Mouse (Mus musculus): ENCODE measurements around the gene Adamtsl4. TPM values are rescaled to one million over a fixed set of nuclear protein-coding genes. Genes with fewer than 3 reads are reported as not detected.
A peak's percentile ranks its signal among the peaks of the same experiment; 100 is the strongest.
"Not testable (repeated sequence)": the region's sequence is repeated elsewhere in the genome, so short reads cannot be mapped to it uniquely, and the experiment has no call there.

The Adamtsl4 gene
- polyA plus RNA-seq, 1 experiment = 3.1 TPM

DNA sequence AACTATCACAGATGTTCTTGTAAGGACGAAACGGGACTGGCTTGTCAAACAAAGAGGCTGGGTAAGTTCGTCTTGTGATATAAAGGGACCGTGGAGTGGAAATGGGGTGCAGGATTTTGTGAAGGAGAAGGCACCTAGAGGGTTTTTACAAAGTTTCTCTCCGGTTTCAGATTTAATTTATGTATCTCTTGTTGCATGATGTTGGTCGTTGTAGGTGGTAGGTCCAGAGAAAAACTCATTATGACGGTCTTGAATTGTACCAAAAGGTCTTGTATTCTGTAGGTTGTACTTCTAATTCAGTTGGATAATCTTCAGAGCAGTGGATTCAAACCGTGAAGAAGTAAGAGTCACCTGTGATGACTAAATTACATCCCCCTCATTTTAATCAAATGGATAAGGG is 27.8 kb downstream of the Adamtsl4 start:
- peaks cover 78% of the 10 kb centered on the region for H3K79me2 ChIP-seq (ENCODE audit: control insufficient read depth, insufficient read depth)
- H3ac ChIP-seq (ENCODE audit: control insufficient read depth, insufficient read length, low read depth) = peak overlapping the region; percentile 81
- TF ChIP-seq MYOD1 (IDR thresholded peaks at IDR 0.05; ENCODE audit: control insufficient read depth, insufficient read length, low read depth) = no peak
- no peak for TF ChIP-seq CTCF (IDR thresholded peaks at IDR 0.05; ENCODE audit: control insufficient read depth, insufficient read depth, insufficient read length)
- no peak for TF ChIP-seq USF1 (IDR thresholded peaks at IDR 0.05; ENCODE audit: low read depth)
- no peak for TF ChIP-seq MYOG (IDR thresholded peaks at IDR 0.05; ENCODE audit: control insufficient read depth, extremely low read depth, insufficient read length)
- no peak for TF ChIP-seq CEBPB (IDR thresholded peaks at IDR 0.05; ENCODE audit: low read depth)
- TF ChIP-seq FOSL1 (IDR thresholded peaks at IDR 0.05; ENCODE audit: insufficient read depth, low read length, poor library complexity, severe bottlenecking) = no peak
- TF ChIP-seq MAX (IDR thresholded peaks at IDR 0.05) = no peak
- H3K27me3 ChIP-seq (ENCODE audit: control insufficient read depth, insufficient read depth, insufficient read length) = no peaks in the 10 kb centered on the region
- peak overlapping the region; percentile 83 for H3K4me3 ChIP-seq (ENCODE audit: insufficient read depth, poor library complexity, severe bottlenecking)
- peaks cover 46% of the 10 kb centered on the region for H3K36me3 ChIP-seq (ENCODE audit: control insufficient read depth, insufficient read depth)
- H3K79me3 ChIP-seq (ENCODE audit: low read depth) = peaks cover 55% of the 10 kb centered on the region

GRCm38 (mm10) chr3:95658868-95659712 is 28.6 kb downstream of the Adamtsl4 start:
- Histone ChIP-seq H3ac (ENCODE audit: control insufficient read depth, insufficient read length, low read depth) (peak overlapping the region; percentile 81), H3K79me2 (ENCODE audit: control insufficient read depth, insufficient read depth) (peaks cover 69% of the 10 kb centered on the region), H3K79me3 (ENCODE audit: low read depth) (peaks cover 50% of the 10 kb centered on the region), H3K4me3 (ENCODE audit: insufficient read depth, poor library complexity, severe bottlenecking) (peak overlapping the region; percentile 83), H3K27me3 (ENCODE audit: control insufficient read depth, insufficient read depth, insufficient read length) (no peaks in the 10 kb centered on the region), H3K36me3 (ENCODE audit: control insufficient read depth, insufficient read depth) (peaks cover 41% of the 10 kb centered on the region)
- TF ChIP-seq CTCF (IDR thresholded peaks at IDR 0.05; ENCODE audit: control insufficient read depth, insufficient read depth, insufficient read length) = no peak

- Histone ChIP-seq H3K4me3 (ENCODE audit: insufficient read depth, poor library complexity, severe bottlenecking) (peak within 1 kb of the TSS; percentile 83), H3K27me3 (ENCODE audit: control insufficient read depth, insufficient read depth, insufficient read length) (no peaks in the 10 kb centered on the region), H3K79me3 (ENCODE audit: low read depth) (peaks cover 44% of the 10 kb centered on the region), H3K36me3 (ENCODE audit: control insufficient read depth, insufficient read depth) (peaks cover 38% of the 10 kb centered on the region), H3ac (ENCODE audit: control insufficient read depth, insufficient read length, low read depth) (peak within 1 kb of the TSS; percentile 81), H3K79me2 (ENCODE audit: control insufficient read depth, insufficient read depth) (peaks cover 63% of the 10 kb centered on the region)
- TF ChIP-seq MAX (IDR thresholded peaks at IDR 0.05) (peak; percentile 68), MYOD1 (IDR thresholded peaks at IDR 0.05; ENCODE audit: control insufficient read depth, insufficient read length, low read depth) (no peak)
These were observed 29.4 kb downstream of the Adamtsl4 start, which contains the start of gene Mcl1 for GRCm38 (mm10) chr3:95658236-95658867. TSS of gene Mcl1 (plus strand) at chr3:95658788.

GRCm38 (mm10) chr3:95657711-95658110 is 30.0 kb downstream of the Adamtsl4 start:
- H3ac ChIP-seq (ENCODE audit: control insufficient read depth, insufficient read length, low read depth) = no peak overlapping the region
- H3K79me2 ChIP-seq (ENCODE audit: control insufficient read depth, insufficient read depth) = peaks cover 56% of the 10 kb centered on the region
- peaks cover 32% of the 10 kb centered on the region for H3K36me3 ChIP-seq (ENCODE audit: control insufficient read depth, insufficient read depth)
- H3K27me3 ChIP-seq (ENCODE audit: control insufficient read depth, insufficient read depth, insufficient read length) = no peaks in the 10 kb centered on the region
- H3K4me3 ChIP-seq (ENCODE audit: insufficient read depth, poor library complexity, severe bottlenecking) = peak overlapping the region; percentile 83
- TF ChIP-seq MAX (IDR thresholded peaks at IDR 0.05) (no peak), MYOD1 (IDR thresholded peaks at IDR 0.05; ENCODE audit: control insufficient read depth, insufficient read length, low read depth) (no peak)
- H3K79me3 ChIP-seq (ENCODE audit: low read depth) = peaks cover 38% of the 10 kb centered on the region

- Histone ChIP-seq H3K27me3 (ENCODE audit: control insufficient read depth, insufficient read depth, insufficient read length) (no peaks in the 10 kb centered on the region), H3K79me3 (ENCODE audit: low read depth) (peaks cover 32% of the 10 kb centered on the region), H3ac (ENCODE audit: control insufficient read depth, insufficient read length, low read depth) (no peak overlapping the region), H3K79me2 (ENCODE audit: control insufficient read depth, insufficient read depth) (peaks cover 50% of the 10 kb centered on the region), H3K36me3 (ENCODE audit: control insufficient read depth, insufficient read depth) (peaks cover 26% of the 10 kb centered on the region), H3K4me3 (ENCODE audit: insufficient read depth, poor library complexity, severe bottlenecking) (no peak overlapping the region)
- no peak for TF ChIP-seq MYOG (IDR thresholded peaks at IDR 0.05; ENCODE audit: control insufficient read depth, extremely low read depth, insufficient read length)
- TF ChIP-seq CTCF (IDR thresholded peaks at IDR 0.05; ENCODE audit: control insufficient read depth, insufficient read depth, insufficient read length) = no peak
- no peak for TF ChIP-seq FOSL1 (IDR thresholded peaks at IDR 0.05; ENCODE audit: insufficient read depth, low read length, poor library complexity, severe bottlenecking)
- no peak for TF ChIP-seq MAX (IDR thresholded peaks at IDR 0.05)
- no peak for TF ChIP-seq MYOD1 (IDR thresholded peaks at IDR 0.05; ENCODE audit: control insufficient read depth, insufficient read length, low read depth)
- TF ChIP-seq USF1 (IDR thresholded peaks at IDR 0.05; ENCODE audit: low read depth) = no peak
- no peak for TF ChIP-seq CEBPB (IDR thresholded peaks at IDR 0.05; ENCODE audit: low read depth)
These were observed 30.6 kb downstream of the Adamtsl4 start for GRCm38 (mm10) chr3:95657108-95657507.

DNA sequence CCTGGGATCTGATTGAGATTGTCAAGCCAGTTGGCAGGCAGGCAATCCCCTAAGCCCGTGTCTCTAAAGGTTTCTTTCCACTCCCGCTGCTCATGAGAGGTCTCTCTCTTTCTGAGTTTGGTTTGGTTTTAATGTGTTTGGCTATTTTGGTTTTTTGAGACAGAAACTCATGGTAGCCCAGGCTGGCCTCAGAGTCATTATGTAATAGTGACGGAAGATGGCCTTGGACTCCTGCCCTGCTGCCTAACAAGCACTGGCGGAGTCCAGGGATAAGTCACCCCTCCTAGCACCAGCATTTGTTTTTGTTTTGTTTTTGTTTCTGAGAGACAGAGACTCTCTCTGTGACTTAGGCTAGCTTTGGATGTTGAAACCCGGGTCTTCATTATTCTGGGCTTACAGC is 32.3 kb downstream of the Adamtsl4 start:
- peaks cover 33% of the 10 kb centered on the region for H3K79me2 ChIP-seq (ENCODE audit: control insufficient read depth, insufficient read depth)
- no peak for TF ChIP-seq FOSL1 (IDR thresholded peaks at IDR 0.05; ENCODE audit: insufficient read depth, low read length, poor library complexity, severe bottlenecking)
- H3ac ChIP-seq (ENCODE audit: control insufficient read depth, insufficient read length, low read depth) = no peak overlapping the region
- H3K79me3 ChIP-seq (ENCODE audit: low read depth) = peaks cover 15% of the 10 kb centered on the region
- no peaks in the 10 kb centered on the region for H3K27me3 ChIP-seq (ENCODE audit: control insufficient read depth, insufficient read depth, insufficient read length)
- H3K4me3 ChIP-seq (ENCODE audit: insufficient read depth, poor library complexity, severe bottlenecking) = no peak overlapping the region
- peaks cover 9% of the 10 kb centered on the region for H3K36me3 ChIP-seq (ENCODE audit: control insufficient read depth, insufficient read depth)

DNA sequence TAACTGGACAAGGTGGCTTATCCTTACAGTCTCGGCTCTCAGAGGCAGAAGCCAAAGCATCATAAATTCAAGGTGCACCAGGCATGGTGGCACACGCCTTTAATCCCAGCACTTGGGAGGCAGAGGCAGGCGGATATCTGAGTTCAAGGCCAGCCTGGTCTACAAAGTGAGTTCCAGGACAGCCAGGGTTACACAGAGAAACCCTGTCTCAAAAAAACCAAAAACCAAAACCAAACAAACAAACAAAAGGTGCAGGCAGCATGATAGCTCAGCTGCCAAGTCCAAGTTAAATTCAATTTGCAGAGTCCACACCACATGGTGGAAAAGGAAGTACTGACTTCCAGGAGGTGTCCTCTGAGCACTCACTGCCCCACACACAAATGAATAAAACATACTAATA is 33.3 kb downstream of the Adamtsl4 start:
- H3K36me3 ChIP-seq (ENCODE audit: control insufficient read depth, insufficient read depth); H3K4me3 ChIP-seq (ENCODE audit: insufficient read depth, poor library complexity, severe bottlenecking); H3ac ChIP-seq (ENCODE audit: control insufficient read depth, insufficient read length, low read depth); H3K79me3 ChIP-seq (ENCODE audit: low read depth); H3K27me3 ChIP-seq (ENCODE audit: control insufficient read depth, insufficient read depth, insufficient read length): not testable (repeated sequence)
- H3K79me2 ChIP-seq (ENCODE audit: control insufficient read depth, insufficient read depth) = peaks cover 23% of the 10 kb centered on the region

Data from C2C12 (cell line).